Mouse (Mus musculus): ENCODE measurements around the gene Atrnl1.
"Not testable (repeated sequence)": the region's sequence is repeated elsewhere in the genome, so short reads cannot be mapped to it uniquely, and the experiment has no call there.

Gene Atrnl1

DNA sequence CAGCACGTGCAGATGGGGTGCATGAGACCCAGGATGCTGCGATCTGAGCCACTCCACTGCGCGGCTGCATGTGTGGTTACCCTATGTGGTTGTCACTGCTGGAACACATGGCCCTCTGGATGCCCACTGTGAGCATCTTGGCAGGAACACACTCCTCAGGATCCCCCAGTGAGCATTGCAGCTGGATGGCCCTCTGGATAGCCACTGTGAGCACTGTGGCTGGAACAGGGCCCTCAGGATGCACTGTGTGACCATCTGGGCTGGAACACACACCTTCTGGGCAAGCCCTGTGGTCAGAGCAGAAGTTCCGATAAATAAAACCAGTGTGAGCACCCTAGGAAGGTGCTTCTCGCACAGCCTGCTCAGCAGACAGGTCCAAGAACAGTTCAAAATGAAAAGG is 364.4 kb downstream of the Atrnl1 start:
- DNase-seq (ENCODE audit: low spot score) = no peak

- no peak for DNase-seq (ENCODE audit: low spot score)
Measured at GRCm38 (mm10) chr19:57985918-57986900, 375.4 kb downstream of the Atrnl1 start.

- no peak for DNase-seq (ENCODE audit: low spot score)
Measured at GRCm38 (mm10) chr19:57987696-57988393, 377.0 kb downstream of the Atrnl1 start.

DNA sequence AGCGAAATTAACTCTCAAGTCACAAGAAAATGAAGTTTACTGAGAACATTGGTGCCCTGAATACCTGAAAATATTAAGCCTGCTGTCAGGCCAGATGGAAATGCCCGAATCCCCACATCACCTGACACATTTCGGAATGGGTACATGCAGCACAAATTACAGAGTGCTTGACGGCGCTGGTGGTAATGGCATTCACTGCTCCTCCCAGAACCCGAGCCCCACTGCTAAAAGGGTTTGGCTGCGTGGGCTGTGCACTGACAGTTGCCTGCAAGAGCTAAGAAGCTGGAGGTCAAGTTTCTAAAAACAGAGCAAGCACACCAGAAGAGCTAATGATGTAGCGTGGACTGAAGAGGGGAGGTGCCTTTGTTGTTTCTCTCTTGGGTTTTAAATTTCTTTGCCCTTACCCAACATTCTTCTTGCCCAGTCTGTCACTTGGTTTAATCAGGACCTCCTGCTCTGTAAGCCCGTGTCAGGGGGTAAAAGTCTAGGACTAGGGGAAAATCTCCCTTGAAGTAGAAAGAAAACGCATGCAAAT is 377.8 kb downstream of the Atrnl1 start:
- DNase-seq (ENCODE audit: low spot score) = no peak

GRCm38 (mm10) chr19:57991099-57991760 is 380.4 kb downstream of the Atrnl1 start:
- DNase-seq (ENCODE audit: low spot score) = no peak

- DNase-seq (ENCODE audit: low spot score) = not testable (repeated sequence)
Measured at GRCm38 (mm10) chr19:57994174-57994833, 383.5 kb downstream of the Atrnl1 start.

GRCm38 (mm10) chr19:57995015-57995414 is 384.2 kb downstream of the Atrnl1 start:
- DNase-seq (ENCODE audit: low spot score) = no peak

- no peak for DNase-seq (ENCODE audit: low spot score)
Measured at GRCm38 (mm10) chr19:57997961-57998360, 387.1 kb downstream of the Atrnl1 start.

DNA sequence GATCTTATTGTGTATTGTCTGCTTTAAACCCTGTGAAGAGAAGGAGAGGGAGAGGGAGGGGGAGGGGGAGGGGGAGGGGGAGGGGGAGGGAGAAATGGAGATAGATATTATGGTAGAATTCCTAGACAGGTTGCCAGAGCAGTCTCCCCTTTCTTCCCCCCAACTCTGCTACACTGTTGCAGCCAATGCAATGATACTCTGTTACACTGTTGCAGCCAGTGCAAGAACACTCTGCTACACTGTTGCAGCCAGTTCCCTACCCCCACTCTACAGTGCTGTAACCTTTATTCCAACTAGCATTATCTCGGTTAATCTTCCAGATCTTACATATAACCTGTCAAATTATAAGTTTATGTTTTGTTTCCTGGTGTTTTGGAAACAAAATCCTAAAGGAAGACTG is 400.8 kb downstream of the Atrnl1 start:
- DNase-seq (ENCODE audit: low spot score) = no peak

DNA sequence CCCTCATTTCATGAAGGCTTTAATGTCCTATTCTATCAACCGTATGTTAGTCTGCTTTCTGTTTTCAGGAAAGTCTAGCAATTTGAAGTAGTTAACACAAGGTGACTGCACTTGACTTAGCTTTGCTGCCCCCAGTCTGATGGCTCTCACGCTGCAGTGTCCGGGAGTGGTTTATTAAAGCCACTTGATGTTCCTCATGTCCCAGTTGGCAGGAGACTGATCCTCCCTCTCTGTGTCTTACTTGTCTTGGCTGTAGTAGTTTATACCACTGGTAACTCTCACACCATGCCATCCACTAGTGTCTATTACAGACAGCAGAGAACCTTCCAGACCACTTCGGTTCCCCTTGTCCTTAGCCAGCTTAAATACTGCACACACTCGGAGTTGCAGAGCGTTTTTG is 404.9 kb downstream of the Atrnl1 start:
- no peak for DNase-seq (ENCODE audit: low spot score)

DNA sequence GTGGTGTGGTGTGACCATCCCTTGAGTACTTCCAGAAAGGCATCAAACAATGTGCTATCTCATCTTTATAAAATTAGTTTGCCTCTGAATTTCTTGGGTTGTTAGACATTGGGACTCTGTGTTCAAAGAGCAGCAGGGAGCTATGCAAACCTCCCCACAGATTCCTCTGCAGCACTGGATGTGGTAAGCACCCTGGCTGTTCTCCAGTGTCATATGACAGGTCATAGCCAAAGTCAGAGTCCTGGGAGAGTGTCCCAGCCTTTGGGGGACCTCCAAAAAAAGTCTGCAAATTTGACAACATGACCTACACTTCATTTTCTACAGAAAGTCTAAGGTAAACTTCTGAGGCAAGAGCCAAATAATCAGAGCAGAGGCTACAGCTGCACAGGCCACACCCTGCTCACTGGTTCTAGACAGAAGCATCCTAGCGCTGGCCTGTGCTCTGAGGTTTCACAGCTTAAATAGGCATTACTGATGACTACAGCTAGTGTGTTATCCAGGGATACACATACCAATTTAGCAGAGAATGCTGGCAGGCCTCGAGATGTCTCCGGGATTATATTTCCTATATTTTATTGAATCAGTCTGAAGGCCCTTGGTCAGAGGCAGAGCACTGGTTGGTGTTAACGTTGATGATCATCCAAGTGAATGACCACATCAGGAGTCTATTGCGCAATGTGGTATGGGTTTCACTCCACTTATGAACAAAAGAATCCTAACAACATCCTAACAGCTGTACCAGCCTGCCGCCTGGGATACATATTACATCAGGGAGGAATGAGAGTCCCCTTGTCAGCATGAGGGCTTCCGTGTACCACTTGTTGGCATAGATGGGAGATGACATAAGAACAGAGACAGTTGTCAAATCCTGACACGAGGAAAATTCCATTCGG is 406.0 kb downstream of the Atrnl1 start:
- no peak for DNase-seq (ENCODE audit: low spot score)

DNA sequence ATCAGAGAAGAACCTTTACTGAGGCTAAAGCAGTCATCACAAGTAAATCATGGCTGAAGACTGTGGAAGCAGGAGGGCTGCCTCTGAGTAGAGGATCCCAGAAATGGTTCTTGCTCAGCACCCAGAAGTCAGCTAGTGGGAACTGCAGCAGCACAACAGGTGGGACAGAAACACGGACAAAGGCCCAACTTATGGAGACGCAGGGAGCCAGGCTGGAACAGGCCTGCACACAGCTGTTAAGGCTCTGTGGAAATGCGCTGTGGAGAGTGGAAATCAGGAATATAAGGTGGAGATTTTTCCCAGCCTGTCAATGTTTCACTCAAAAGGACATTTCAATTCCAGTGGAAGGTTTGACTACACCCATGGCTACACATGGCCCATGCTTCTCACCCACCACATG is 406.6 kb downstream of the Atrnl1 start:
- DNase-seq (ENCODE audit: low spot score) = no peak

DNA sequence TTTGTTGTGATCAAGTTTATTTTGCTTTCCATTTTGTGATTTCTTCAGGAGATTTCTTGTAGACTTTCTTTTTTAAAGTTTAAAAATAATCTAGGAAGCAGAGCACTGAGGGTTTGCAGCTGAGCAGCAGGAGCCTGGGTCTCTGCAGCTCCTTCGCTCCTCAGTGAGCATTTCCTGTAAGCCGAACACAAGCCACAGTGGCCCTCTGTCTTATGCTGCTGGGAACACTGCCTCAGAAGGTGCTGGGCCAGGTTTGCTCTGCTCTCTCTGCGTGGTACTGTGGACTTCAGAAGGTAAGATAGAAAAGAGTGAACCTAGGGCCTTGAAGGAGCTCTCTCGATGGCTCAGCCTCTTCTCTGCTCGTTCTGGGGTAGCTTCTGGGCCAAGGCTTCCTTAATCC is 407.9 kb downstream of the Atrnl1 start:
- no peak for DNase-seq (ENCODE audit: low spot score)

GRCm38 (mm10) chr19:58021514-58022284 is 410.9 kb downstream of the Atrnl1 start:
- DNase-seq (ENCODE audit: low spot score) = no peak

DNA sequence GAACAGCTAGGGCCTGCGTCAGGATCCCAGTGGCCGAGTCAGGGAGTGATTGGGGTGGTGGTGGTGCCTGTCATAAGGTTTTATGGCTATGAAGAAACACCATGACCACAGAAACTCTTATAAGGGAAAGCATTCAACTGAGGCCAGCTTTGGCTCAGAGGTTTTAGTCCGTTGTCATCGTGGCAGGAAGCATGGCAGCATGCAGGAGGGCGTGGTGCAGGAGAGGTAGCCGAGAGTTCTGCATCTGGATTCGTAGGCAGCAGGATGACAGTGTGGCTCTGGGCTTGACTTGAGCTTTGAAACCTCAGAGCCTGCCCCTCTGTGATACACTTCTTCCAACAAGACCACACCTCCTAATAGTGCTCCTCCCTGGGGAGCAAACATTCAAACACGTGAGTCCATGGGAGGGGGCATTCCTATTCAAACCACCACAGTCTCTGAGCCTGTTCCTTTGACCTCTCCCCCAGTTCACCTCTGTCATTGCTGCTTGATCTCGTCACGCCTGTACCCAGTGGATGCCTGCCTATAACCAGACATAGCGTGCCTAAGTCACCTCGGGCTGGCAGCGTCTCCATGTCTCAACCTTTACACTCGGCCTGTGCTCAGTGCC is 412.5 kb downstream of the Atrnl1 start:
- DNase-seq (ENCODE audit: low spot score) = no peak

GRCm38 (mm10) chr19:58025053-58025452 is 414.2 kb downstream of the Atrnl1 start:
- no peak for DNase-seq (ENCODE audit: low spot score)

DNA sequence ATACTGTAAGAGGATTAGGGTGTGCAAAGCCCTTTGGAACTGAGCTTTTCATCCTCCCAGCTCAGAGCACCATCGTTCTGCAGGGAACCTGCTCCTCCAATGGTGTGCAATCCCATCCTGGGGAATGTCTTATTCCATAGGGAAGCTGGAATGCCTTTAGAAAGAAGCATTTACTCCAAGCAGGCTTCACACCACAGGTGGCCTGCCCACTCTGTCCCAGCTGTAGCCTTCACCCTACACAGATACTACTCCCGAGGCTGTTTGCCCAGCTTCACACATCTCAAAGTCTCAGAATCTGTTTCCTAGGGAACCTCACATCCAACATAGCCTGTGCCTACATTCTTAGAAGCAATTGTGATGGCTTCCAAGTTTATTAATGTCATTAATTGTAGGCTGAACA is 418.8 kb downstream of the Atrnl1 start:
- DNase-seq (ENCODE audit: low spot score) = no peak

GRCm38 (mm10) chr19:58033241-58033640 is 422.4 kb downstream of the Atrnl1 start:
- no peak for DNase-seq (ENCODE audit: low spot score)

DNA sequence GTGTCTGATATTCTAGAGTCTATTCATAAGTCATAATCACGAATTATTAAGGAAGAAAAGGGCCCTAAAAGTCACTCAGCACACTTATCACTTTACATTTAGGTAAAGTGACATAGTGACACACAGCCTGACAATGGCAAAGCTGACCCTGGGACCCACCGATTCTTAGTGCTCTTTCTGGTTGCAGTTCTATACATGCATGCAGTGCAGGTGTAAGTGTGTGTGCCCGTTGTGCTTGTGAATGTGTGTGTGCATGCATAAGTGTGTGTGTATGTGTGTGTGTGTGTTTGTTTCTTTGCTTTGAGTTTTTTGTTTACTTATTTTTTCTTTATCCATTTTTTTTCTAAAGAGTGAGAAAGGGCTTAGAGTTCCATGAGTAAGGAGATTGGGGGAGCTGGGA is 425.3 kb downstream of the Atrnl1 start:
- DNase-seq (ENCODE audit: low spot score) = no peak

DNA sequence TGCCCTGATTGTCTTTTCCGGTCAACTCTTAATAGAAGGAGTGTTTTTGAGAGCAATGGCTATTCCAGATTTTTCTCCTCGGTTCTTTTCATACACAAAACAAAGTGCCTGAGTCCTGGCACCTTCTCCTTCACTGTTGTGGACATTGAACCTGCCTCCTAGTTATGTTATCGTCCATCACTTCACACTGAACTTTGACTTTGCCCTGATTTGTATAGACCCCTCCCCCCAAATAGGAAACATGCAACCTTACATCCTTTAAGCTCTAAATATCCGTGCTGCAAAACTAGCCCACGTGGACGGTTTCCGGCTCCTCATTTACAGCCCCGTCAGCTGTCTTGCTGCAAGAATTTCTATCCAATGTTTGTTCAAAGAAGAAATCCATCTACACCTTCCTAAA is 432.3 kb downstream of the Atrnl1 start:
- DNase-seq (ENCODE audit: low spot score) = no peak

Data from ovary, adult 18-20 months (tissue).